Mouse (Mus musculus) layer of hippocampus, postnatal 14 days (tissue): ENCODE measurements around the gene D16Ertd472e. TPM values are rescaled to one million over a fixed set of nuclear protein-coding genes. Genes with fewer than 3 reads are reported as not detected.

ENCODE experiments used
- DNase-seq, 2 experiments: peaks; one replicate each; pipeline ENCODE4 v3.0.0; 2021 to 2022; ENCODE audit warnings: low spot score in 2 of 2, mixed read lengths in 1 of 2
- total RNA-seq, 2 experiments: library from RNA; stranded (reverse); gene quantifications; 2 replicates each; pipeline ENCODE4 v1.2.3; 2021

D16Ertd472e gene
- total RNA-seq, 2 experiments from 2014 or later, result 9.5 to 10.9 TPM

GRCm38 (mm10) chr16:78574241-78574640 is 2.3 kb downstream of the D16Ertd472e start:
- DNase-seq, result peak in 1 of 2 experiments; percentile 28

GRCm38 (mm10) chr16:78573016-78573415 is 3.5 kb downstream of the D16Ertd472e start:
- DNase-seq, result no peak

- DNase-seq, result no peak
Measured at GRCm38 (mm10) chr16:78564110-78564821, 12.2 kb downstream of the D16Ertd472e start.

GRCm38 (mm10) chr16:78563093-78563971 is 13.2 kb downstream of the D16Ertd472e start:
- DNase-seq, result no peak

GRCm38 (mm10) chr16:78560627-78561026 is 15.9 kb downstream of the D16Ertd472e start:
- DNase-seq, result no peak

GRCm38 (mm10) chr16:78560063-78560462 is 16.4 kb downstream of the D16Ertd472e start:
- no peak for DNase-seq

GRCm38 (mm10) chr16:78557573-78557972 is 18.9 kb downstream of the D16Ertd472e start:
- no peak for DNase-seq

- DNase-seq, result peak; percentile 46 to 51
Measured at GRCm38 (mm10) chr16:78554911-78555648, 21.4 kb downstream of the D16Ertd472e start.

GRCm38 (mm10) chr16:78547367-78547766 is 29.1 kb downstream of the D16Ertd472e start:
- DNase-seq, result no peak

GRCm38 (mm10) chr16:78546529-78546928 is 30.0 kb downstream of the D16Ertd472e start:
- no peak for DNase-seq

- DNase-seq, result no peak
Measured at GRCm38 (mm10) chr16:78540376-78541246, 35.9 kb downstream of the D16Ertd472e start.

- DNase-seq, result no peak
Measured at GRCm38 (mm10) chr16:78537798-78538422, 38.6 kb downstream of the D16Ertd472e start.

- no peak for DNase-seq
Measured at GRCm38 (mm10) chr16:78537322-78537721, 39.2 kb downstream of the D16Ertd472e start.

- no peak for DNase-seq
Measured at GRCm38 (mm10) chr16:78534468-78534867, 42.0 kb downstream of the D16Ertd472e start.

GRCm38 (mm10) chr16:78531957-78532605 is 44.4 kb downstream of the D16Ertd472e start:
- DNase-seq, result no peak

GRCm38 (mm10) chr16:78522974-78523373 is 53.5 kb downstream of the D16Ertd472e start:
- no peak for DNase-seq

- no peak for DNase-seq
Measured at GRCm38 (mm10) chr16:78518697-78519096, 57.8 kb downstream of the D16Ertd472e start.

GRCm38 (mm10) chr16:78517171-78517570 is 59.3 kb downstream of the D16Ertd472e start:
- DNase-seq, result no peak

- DNase-seq, result no peak
Measured at GRCm38 (mm10) chr16:78511526-78511925, 65.0 kb downstream of the D16Ertd472e start.
